Mouse (Mus musculus) neural tube, embryonic 11.5 days (tissue): ENCODE measurements around the gene 9130213A22Rik. TPM values are rescaled to one million over a fixed set of nuclear protein-coding genes. Genes with fewer than 3 reads are reported as not detected.

Source experiments
- ATAC-seq: fragments of 200-750 bp; cut with Nextera tagmentation; 2 replicates; pipeline ENCODE4 v1.8.0; 2017; ENCODE audit warnings: moderate number of reproducible peaks, mild to moderate bottlenecking, moderate TSS enrichment, moderate library complexity; ENCODE audit not compliant: insufficient read depth, low FRiP score, low TSS enrichment
- DNase-seq: peaks from one replicate; pipeline ENCODE4 v3.0.0-alpha.2; 2015; ENCODE audit warnings: low spot score
- H3K27ac ChIP-seq: fragments of 300-500 bp; sonication (generic); 2 replicates; pipeline ENCODE4 v1.5.1; 2014; ENCODE audit warnings: low read depth, mild to moderate bottlenecking, low read length
- H3K27me3 ChIP-seq: fragments of 300-500 bp; sonication (generic); 2 replicates; pipeline ENCODE4 v1.6.1; 2014; ENCODE audit warnings: mild to moderate bottlenecking, low read length, mixed read lengths; ENCODE audit not compliant: control insufficient read depth, insufficient read depth
- H3K36me3 ChIP-seq: fragments of 300-500 bp; sonication (generic); 2 replicates; pipeline ENCODE4 v1.6.1; 2014; ENCODE audit warnings: mild to moderate bottlenecking, low read length, moderate library complexity, mixed read lengths; ENCODE audit not compliant: control insufficient read depth, insufficient read depth
- H3K4me1 ChIP-seq: fragments of 300-500 bp; sonication (generic); 2 replicates; pipeline ENCODE4 v1.6.1; 2014; ENCODE audit warnings: low read length, mixed read lengths; ENCODE audit not compliant: control insufficient read depth, insufficient read depth
- H3K4me2 ChIP-seq: fragments of 300-500 bp; sonication (generic); 2 replicates; pipeline ENCODE4 v1.6.1; 2014; ENCODE audit warnings: low read depth, mild to moderate bottlenecking, moderate library complexity
- H3K4me3 ChIP-seq: fragments of 300-500 bp; sonication (generic); 2 replicates; pipeline ENCODE4 v1.5.1; 2014; ENCODE audit warnings: low read depth, low read length
- H3K9ac ChIP-seq: fragments of 300-500 bp; sonication (generic); 2 replicates; pipeline ENCODE4 v1.6.1; 2014; ENCODE audit warnings: mild to moderate bottlenecking, low read length
- H3K9me3 ChIP-seq: fragments of 300-500 bp; sonication (generic); 2 replicates; pipeline ENCODE4 v1.6.1; 2016; ENCODE audit warnings: low read length; ENCODE audit not compliant: control insufficient read depth
- WGBS: fragments of 180-500 bp; shearing (Covaris S2); extraction: QIAGEN DNeasy Blood & Tissue Kit; methylation state at CpG from one replicate; pipeline ENCODE4 v1.1.7; 2014; 5-methylcytosine and 5-hydroxymethylcytosine counted together
- polyA plus RNA-seq: library from polyadenylated mRNA; unstranded; fragments of >200 nt; fragmentation: Nextera tagmentation; extraction: Ambion mirVana; gene quantifications from 2 replicates; pipeline ENCODE4 v1.2.1, GENCODE M21; 2014

Gene 9130213A22Rik
- polyA plus RNA-seq, 1 experiment from 2014 or later: not detected

- Histone ChIP-seq H3K4me3 (no peak overlapping the region), H3K9ac (no peak overlapping the region), H3K36me3 (peaks cover 25% of the 10 kb centered on the region), H3K4me2 (peak overlapping the region; percentile 89; the same call in 1 of the 2 replicates), H3K27ac (no peak overlapping the region), H3K27me3 (no peaks in the 10 kb centered on the region), H3K4me1 (peaks cover 33% of the 10 kb centered on the region), H3K9me3 (no peaks in the 10 kb centered on the region)
- ATAC-seq (no peak), DNase-seq (no peak)
- 91% methylated on average over 20 of the region's 20 CpGs for WGBS
Measured at GRCm38 (mm10) chr11:69100639-69101360, 21.6 kb downstream of the 9130213A22Rik start.

DNA sequence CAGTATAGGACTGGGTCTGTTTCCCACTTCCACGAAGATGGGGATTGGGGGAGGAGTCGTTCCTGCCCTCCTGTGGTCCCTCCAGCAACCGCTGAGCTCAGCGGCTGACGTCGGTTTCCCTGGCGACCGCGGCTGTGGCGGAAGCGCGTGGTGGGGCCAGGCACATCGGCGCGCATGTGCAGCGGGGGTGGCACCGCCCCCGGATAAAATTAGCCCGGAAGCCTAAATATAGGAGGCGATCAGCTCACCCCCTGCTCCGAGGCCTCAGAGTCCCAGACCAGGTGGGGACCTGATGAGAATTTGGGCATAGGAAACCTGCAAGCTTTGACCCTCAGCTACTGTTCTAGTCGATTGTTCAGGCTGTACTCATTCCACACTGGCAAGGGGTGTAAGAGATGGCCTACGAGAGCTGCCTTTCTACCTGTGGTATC lies 22.5 kb downstream of the 9130213A22Rik start:
- peaks cover 20% of the 10 kb centered on the region for H3K36me3 ChIP-seq
- H3K27me3 ChIP-seq: no peaks in the 10 kb centered on the region
- H3K4me1 ChIP-seq: peaks cover 39% of the 10 kb centered on the region
- 2% methylated on average over 23 of the region's 23 CpGs for WGBS
- H3K27ac ChIP-seq: no peak overlapping the region
- peak; percentile 87 for DNase-seq
- no peaks in the 10 kb centered on the region for H3K9me3 ChIP-seq
- ATAC-seq: 0 out of 2 replicates have a peak, but pooled peaks have one; percentile 28
- peak overlapping the region; percentile 51 for H3K4me3 ChIP-seq
- peak overlapping the region; percentile 89 for H3K4me2 ChIP-seq
- H3K9ac ChIP-seq: peak overlapping the region; percentile 64

GRCm38 (mm10) chr11:69099177-69099914 lies 23.0 kb downstream of the 9130213A22Rik start:
- DNase-seq (peak; percentile 43), ATAC-seq (no peak)
- Histone ChIP-seq H3K4me1 (peaks cover 40% of the 10 kb centered on the region), H3K27me3 (no peaks in the 10 kb centered on the region), H3K27ac (peak overlapping the region; percentile 51), H3K36me3 (peaks cover 18% of the 10 kb centered on the region), H3K9me3 (no peaks in the 10 kb centered on the region), H3K4me2 (peak overlapping the region; percentile 89), H3K4me3 (peak overlapping the region; percentile 51), H3K9ac (peak overlapping the region; percentile 64)
- WGBS: 2% methylated on average over 22 of the region's 22 CpGs

- no peaks in the 10 kb centered on the region for H3K9me3 ChIP-seq
- WGBS: under 1% methylated on average over 19 of the region's 19 CpGs
- peaks cover 12% of the 10 kb centered on the region for H3K36me3 ChIP-seq
- peak overlapping the region; percentile 89 for H3K4me2 ChIP-seq
- no peaks in the 10 kb centered on the region for H3K27me3 ChIP-seq
- ATAC-seq (peak; percentile 46), DNase-seq (peak; percentile 92)
- H3K4me1 ChIP-seq: peaks cover 41% of the 10 kb centered on the region
- H3K4me3 ChIP-seq: peak overlapping the region; percentile 51
- H3K9ac ChIP-seq: peak overlapping the region; percentile 64
- peak overlapping the region; percentile 51 for H3K27ac ChIP-seq
Measured at GRCm38 (mm10) chr11:69098762-69099091, 23.7 kb downstream of the 9130213A22Rik start.

- peak overlapping the region; percentile 89 for H3K4me2 ChIP-seq
- ATAC-seq (no peak), DNase-seq (no peak)
- peaks cover 8% of the 10 kb centered on the region for H3K36me3 ChIP-seq
- H3K27me3 ChIP-seq: no peaks in the 10 kb centered on the region
- H3K27ac ChIP-seq: 0 out of 2 replicates have a peak overlapping the region, but pooled peaks have one; percentile 3
- H3K9ac ChIP-seq: no peak overlapping the region; the same call in 1 of the 2 replicates
- H3K4me3 ChIP-seq: peak overlapping the region; percentile 51
- 16% methylated on average over 8 of the region's 8 CpGs for WGBS
- peaks cover 41% of the 10 kb centered on the region for H3K4me1 ChIP-seq
- no peaks in the 10 kb centered on the region for H3K9me3 ChIP-seq
Measured at GRCm38 (mm10) chr11:69098039-69098761, 24.2 kb downstream of the 9130213A22Rik start.

DNA sequence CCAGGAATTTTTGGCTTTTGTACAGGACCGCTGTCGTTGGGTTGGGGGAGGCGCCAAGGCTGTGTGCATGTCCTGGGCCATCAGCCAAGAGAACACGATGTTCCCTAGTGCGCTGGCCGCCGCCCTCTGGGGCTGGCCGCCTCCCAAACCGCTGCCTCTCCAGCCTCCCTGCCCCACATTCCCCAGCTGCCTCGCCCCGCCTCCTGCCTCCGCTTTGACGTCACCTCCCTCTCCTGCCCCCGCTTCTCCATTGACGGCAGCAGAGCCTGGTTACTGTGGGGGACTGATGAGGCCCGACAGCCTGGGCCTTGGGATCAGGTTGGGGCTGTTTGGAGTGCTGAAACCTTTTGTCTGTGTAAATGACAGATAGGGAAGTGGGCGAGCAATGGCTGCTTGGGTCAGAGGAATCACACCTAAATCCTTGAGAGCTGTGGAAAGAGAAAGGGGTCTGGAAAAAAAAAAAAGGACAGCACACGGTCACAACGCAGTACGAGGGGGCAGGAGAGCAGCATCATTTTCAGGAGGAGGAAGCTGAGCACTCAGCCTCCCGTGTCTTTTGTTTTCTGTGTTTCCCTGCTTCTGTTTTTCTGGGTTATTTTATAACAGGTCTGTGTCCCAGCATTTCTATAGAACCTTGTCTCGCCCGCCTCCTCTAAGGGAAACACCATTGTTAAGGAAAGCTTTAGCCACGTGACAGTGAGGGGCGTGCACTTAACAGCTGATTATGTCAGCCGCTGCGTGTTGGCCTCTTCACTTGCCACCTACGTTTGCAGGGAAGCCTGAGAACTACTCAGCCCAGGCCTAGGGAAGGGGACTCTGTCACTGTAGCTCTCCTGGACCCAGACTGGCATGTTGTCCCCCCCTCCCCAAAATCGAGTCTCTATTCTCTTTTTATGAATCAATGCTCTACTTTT lies 25.1 kb downstream of the 9130213A22Rik start:
- peak overlapping the region; percentile 53 for H3K9ac ChIP-seq
- peak overlapping the region; percentile 68; the same call in 1 of the 2 replicates for H3K27ac ChIP-seq
- ATAC-seq (no peak), DNase-seq (peak; percentile 82)
- peak overlapping the region; percentile 41 for H3K4me2 ChIP-seq
- WGBS: 3% methylated on average over 27 of the region's 29 CpGs
- H3K4me1 ChIP-seq: peaks cover 41% of the 10 kb centered on the region
- no peaks in the 10 kb centered on the region for H3K9me3 ChIP-seq
- H3K4me3 ChIP-seq: peak overlapping the region; percentile 25
- H3K36me3 ChIP-seq: peaks cover 4% of the 10 kb centered on the region
- no peaks in the 10 kb centered on the region for H3K27me3 ChIP-seq

DNA sequence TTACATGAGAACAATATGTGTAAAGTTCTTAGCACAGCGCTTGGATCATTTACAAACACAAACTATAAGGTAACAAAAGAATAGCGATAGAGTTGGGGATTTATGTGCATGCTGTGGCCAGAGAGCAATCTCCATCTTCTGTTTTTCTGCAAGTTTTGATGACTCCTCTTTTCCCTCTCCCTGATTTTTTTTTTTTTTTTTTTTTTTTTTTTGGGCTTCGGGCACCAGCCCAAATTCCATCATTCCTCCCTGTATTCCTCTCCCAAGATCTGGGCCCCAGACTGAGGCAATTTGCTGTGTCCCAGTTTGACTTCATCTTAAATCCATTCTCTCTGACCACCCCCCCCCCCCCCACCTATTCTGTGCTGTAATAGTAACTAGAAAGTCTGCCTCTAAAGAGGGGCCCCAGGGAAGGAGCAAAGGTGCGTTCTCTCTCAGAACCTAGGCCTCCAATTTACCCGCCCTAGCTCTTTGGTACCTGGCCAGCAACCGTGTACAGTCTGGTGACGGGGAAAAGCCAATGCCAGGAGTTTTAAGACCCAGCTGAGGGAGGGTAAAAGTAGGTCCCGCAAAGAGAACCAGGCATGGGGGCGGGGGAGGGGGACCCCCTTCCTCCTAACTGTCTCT lies 25.9 kb downstream of the 9130213A22Rik start:
- Histone ChIP-seq H3K4me1 (peaks cover 41% of the 10 kb centered on the region), H3K36me3 (no peaks in the 10 kb centered on the region; the same call in 1 of the 2 replicates), H3K4me2 (peak overlapping the region; percentile 91), H3K27me3 (no peaks in the 10 kb centered on the region), H3K9me3 (no peaks in the 10 kb centered on the region), H3K27ac (peak overlapping the region; percentile 68; the same call in 1 of the 2 replicates), H3K9ac (peak overlapping the region; percentile 53), H3K4me3 (peak overlapping the region; percentile 25)
- WGBS: 15% methylated on average over 9 of the region's 9 CpGs
- DNase-seq: no peak
- ATAC-seq: no peak
